Mouse (Mus musculus) forebrain, embryonic 14.5 days (tissue): ENCODE results near the gene Acot4. TPM values are rescaled to one million over a fixed set of nuclear protein-coding genes. Genes with fewer than 3 reads are reported as not detected.
A peak's percentile ranks its signal among the peaks of the same experiment; 100 is the strongest.
"Not testable (repeated sequence)": the region's sequence is repeated elsewhere in the genome, so short reads cannot be mapped to it uniquely, and the experiment has no call there.

Experiments used
- ATAC-seq: fragments of 200-750 bp; cut with Nextera tagmentation; 2 replicates; pipeline ENCODE4 v1.8.0; 2017; ENCODE audit warnings: mild to moderate bottlenecking, moderate library complexity
- DNase-seq: peaks from one replicate; pipeline ENCODE4 v3.0.0-alpha.2; 2015; ENCODE audit warnings: low spot score
- H3K27ac ChIP-seq: fragments of 300-500 bp; sonication (generic); 2 replicates; pipeline ENCODE4 v1.5.1; 2014; ENCODE audit warnings: low read depth, mild to moderate bottlenecking, control low read depth, low read length, moderate library complexity
- H3K27me3 ChIP-seq: fragments of 300-500 bp; sonication (generic); replicated peaks from 2 replicates; pipeline ENCODE4 v1.6.1; 2014; ENCODE audit warnings: low read length, control low read depth, mixed read lengths; ENCODE audit not compliant: control insufficient read depth, insufficient read depth
- H3K36me3 ChIP-seq: fragments of 300-500 bp; sonication (generic); 2 replicates; pipeline ENCODE4 v1.6.1; 2014; ENCODE audit warnings: low read length, control low read depth; ENCODE audit not compliant: control insufficient read depth, insufficient read depth
- H3K4me1 ChIP-seq: fragments of 300-500 bp; sonication (generic); 2 replicates; pipeline ENCODE4 v1.6.1; 2014; ENCODE audit warnings: antibody characterized with exemption, low read length, control low read depth; ENCODE audit not compliant: control insufficient read depth, insufficient read depth
- H3K4me2 ChIP-seq: fragments of 300-500 bp; sonication (generic); 2 replicates; pipeline ENCODE4 v1.6.1; 2014; ENCODE audit warnings: mild to moderate bottlenecking, control low read depth, low read length
- H3K4me3 ChIP-seq: fragments of 300-500 bp; sonication (generic); 2 replicates; pipeline ENCODE4 v1.5.1; 2014; ENCODE audit warnings: low read depth, low read length, control low read depth
- H3K9ac ChIP-seq: fragments of 300-500 bp; sonication (generic); 2 replicates; pipeline ENCODE4 v1.6.1; 2014; ENCODE audit warnings: mild to moderate bottlenecking, low read length, control low read depth, moderate library complexity
- H3K9me3 ChIP-seq: fragments of 300-500 bp; sonication (generic); replicated peaks from 2 replicates; pipeline ENCODE4 v1.6.1; 2016; ENCODE audit warnings: low read length, control low read depth, mixed read lengths; ENCODE audit not compliant: control insufficient read depth
- WGBS: fragments of 180-500 bp; shearing (Covaris S2); extraction: QIAGEN DNeasy Blood & Tissue Kit; methylation state at CpG from one replicate; pipeline ENCODE4 v1.1.7; 2014; 5-methylcytosine and 5-hydroxymethylcytosine counted together
- polyA plus RNA-seq: library from polyadenylated mRNA; unstranded; fragments of >200 nt; fragmentation: Nextera tagmentation; extraction: Ambion mirVana; gene quantifications from 2 replicates; pipeline ENCODE4 v1.2.1, GENCODE M21; 2014

Acot4 gene
- polyA plus RNA-seq, 1 experiment from 2014 or later: 0.22 TPM

DNA sequence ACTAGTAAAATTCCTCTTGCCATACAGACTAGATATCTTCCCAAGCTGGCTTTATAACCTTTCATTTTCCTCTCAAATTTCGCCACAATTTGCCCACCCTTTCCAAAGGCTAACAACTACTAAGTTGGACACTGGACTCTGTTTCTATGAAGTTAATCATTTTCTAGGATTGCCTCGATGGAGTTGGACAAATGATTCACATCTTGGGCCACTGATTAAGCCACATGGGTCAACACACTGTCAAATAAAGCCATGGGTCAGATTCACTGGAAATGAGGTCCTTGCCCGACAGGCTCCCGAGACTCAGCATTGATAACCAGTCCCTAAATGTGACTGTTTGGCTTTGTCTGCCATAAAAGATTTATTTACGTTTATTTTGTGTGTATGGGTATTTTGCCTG is 4.1 kb downstream of the Acot4 start:
- DNase-seq: no peak
- Histone ChIP-seq H3K4me1 (no peaks in the 10 kb centered on the region), H3K9ac (no peak overlapping the region), H3K4me2 (no peak overlapping the region), H3K27ac (no peak overlapping the region), H3K9me3 (no peaks in the 10 kb centered on the region; the same call in 1 of the 2 replicates), H3K36me3 (no peaks in the 10 kb centered on the region), H3K27me3 (no peaks in the 10 kb centered on the region; the same call in 1 of the 2 replicates), H3K4me3 (no peak overlapping the region)
- WGBS: 90% methylated on average over 5 of the region's 5 CpGs
- ATAC-seq: no peak

DNA sequence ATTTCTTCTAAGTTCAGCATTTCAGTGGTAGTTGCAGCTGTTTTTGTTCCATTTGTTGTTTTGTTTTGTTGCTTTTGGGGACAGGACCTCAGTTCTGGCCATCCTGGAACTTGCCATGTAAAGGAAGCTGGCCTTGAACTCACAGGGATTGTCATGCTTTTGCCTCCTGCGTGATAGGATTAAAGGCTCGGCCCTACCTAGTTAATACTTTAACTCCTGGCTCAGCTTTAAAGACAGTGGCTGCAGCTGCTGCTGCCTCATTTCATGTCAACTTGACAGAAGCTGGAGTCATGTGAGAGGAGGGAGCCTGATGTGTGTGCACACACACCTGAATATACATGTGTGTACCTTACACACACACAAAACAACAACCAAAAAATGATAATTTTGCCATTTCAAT is 5.9 kb downstream of the Acot4 start:
- no peak for DNase-seq
- Histone ChIP-seq H3K9ac (no peak overlapping the region), H3K9me3 (peaks cover 5% of the 10 kb centered on the region; the same call in 1 of the 2 replicates), H3K27me3 (no peaks in the 10 kb centered on the region), H3K4me2 (no peak overlapping the region), H3K4me3 (no peak overlapping the region), H3K27ac (no peak overlapping the region), H3K4me1 (no peaks in the 10 kb centered on the region), H3K36me3 (no peaks in the 10 kb centered on the region)
- no peak for ATAC-seq
- 78% methylated on average over 2 of the region's 2 CpGs for WGBS

DNA sequence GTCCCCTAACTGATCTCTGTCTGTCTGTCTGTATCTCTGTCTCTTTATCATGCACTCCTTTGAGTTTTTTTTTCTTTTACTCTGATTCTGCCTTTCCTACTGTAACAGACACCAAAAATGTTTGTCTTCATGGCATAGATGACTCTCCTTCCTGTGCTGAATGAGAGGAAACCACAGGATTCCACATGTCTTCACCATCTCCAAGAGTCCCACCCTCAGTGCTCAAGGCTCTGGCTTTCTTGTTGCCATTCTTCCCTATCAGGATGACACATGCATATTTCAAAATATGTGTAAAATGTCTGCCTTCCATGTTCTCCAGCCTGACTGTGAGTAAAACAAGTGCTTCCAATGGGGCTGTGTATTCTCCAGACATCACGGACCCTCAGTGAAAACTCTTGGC is 8.7 kb downstream of the Acot4 start:
- Histone ChIP-seq H3K27ac (no peak overlapping the region), H3K36me3 (no peaks in the 10 kb centered on the region), H3K4me2 (no peak overlapping the region), H3K4me1 (no peaks in the 10 kb centered on the region), H3K27me3 (no peaks in the 10 kb centered on the region), H3K4me3 (no peak overlapping the region), H3K9me3 (peaks cover 5% of the 10 kb centered on the region; the same call in 1 of the 2 replicates), H3K9ac (no peak overlapping the region)
- ATAC-seq (no peak), DNase-seq (no peak)
- WGBS: 97% methylated on average over 1 of the region's 1 CpGs

DNA sequence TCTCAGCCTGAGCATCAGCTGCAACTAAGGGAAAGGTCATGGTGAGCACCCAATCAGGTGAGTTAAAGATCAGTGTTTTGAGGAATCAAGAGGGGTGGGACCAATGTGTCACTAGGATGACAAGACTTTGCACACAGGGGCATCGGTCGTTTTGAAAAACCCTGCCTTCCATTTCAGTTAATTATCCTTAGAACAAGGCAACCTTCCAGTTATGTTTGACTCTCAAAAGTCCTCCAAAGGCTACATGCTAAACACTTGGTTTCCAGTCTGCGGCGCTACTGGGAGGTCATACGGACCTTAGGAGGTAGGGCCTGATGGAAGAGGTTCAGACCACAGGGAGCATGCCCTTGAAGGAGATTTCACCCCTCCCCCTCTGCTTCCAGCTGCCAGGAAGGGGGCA is 12.6 kb downstream of the Acot4 start:
- H3K4me1 ChIP-seq, H3K9ac ChIP-seq, H3K4me2 ChIP-seq, DNase-seq, H3K27me3 ChIP-seq, ATAC-seq, H3K27ac ChIP-seq, H3K36me3 ChIP-seq, H3K4me3 ChIP-seq, H3K9me3 ChIP-seq: not testable (repeated sequence)
- WGBS: 85% methylated on average over 5 of the region's 5 CpGs

DNA sequence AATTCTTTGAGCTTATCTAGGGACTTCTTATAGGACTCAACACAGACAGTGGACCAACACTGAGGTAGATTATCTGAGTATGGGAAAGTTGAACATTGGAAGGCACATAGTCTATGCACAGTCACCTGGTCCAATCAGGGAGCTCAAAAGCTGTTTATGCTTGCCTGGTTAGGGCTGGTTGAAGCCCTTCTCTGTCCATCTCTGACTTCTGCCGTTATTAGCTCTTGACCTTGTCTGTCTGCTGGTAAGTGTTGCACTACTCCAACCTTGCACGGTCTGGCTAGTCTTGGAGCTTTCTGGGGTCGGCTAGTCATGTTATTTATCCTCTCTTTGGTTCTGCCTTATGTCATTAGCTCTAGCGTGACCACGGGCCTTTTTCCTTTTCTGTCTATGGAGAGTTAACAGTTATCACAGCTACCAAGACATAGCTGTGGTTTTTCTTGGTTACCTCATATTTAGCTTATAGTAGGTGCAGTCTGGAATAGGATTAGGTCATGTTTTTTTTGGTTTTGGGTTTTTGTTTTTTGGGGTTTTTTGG is 13.8 kb downstream of the Acot4 start, which contains the start of gene Acot3:
TSS of gene Acot3 (plus strand) at position 208 of the 538 bp plus-strand sequence.
- peaks cover 5% of the 10 kb centered on the region; the same call in 1 of the 2 replicates for H3K9me3 ChIP-seq
- H3K36me3 ChIP-seq: no peaks in the 10 kb centered on the region
- no peak within 1 kb of the TSS for H3K9ac ChIP-seq
- peak within 1 kb of the TSS; percentile 68 for H3K4me2 ChIP-seq
- WGBS: 91% methylated on average over 5 of the region's 5 CpGs
- no peak for ATAC-seq
- H3K4me3 ChIP-seq: peak within 1 kb of the TSS; percentile 39; the same call in 1 of the 2 replicates
- peaks cover 9% of the 10 kb centered on the region for H3K27me3 ChIP-seq
- H3K27ac ChIP-seq: no peak within 1 kb of the TSS
- H3K4me1 ChIP-seq: peaks cover 2% of the 10 kb centered on the region; the same call in 1 of the 2 replicates
- DNase-seq: no peak

DNA sequence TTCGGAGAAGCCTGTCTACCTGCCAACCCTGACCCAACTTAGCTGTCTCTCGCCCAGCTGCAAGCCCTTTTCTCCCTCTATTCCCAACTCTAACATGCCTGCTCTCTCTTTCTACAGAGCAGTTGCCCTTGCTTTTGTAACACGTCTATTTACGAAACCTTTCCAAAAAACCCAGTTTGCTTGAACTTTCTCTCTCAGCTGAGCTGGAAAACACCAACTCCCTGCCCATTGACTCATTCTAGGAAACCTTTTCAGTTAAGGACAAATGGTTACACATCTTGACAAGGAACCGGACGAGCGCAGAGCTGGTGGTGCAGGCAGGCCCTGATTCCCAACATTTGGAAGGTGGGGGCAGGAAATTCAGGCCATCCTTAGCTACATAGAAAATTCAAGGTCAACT is 14.4 kb downstream of the Acot4 start:
- DNase-seq: no peak
- ATAC-seq: no peak
- no peak overlapping the region for H3K4me3 ChIP-seq
- peaks cover 9% of the 10 kb centered on the region for H3K27me3 ChIP-seq
- H3K4me1 ChIP-seq: peaks cover 2% of the 10 kb centered on the region; the same call in 1 of the 2 replicates
- H3K4me2 ChIP-seq: no peak overlapping the region; the same call in 1 of the 2 replicates
- H3K36me3 ChIP-seq: no peaks in the 10 kb centered on the region
- no peak overlapping the region for H3K9ac ChIP-seq
- no peak overlapping the region for H3K27ac ChIP-seq
- WGBS: 88% methylated on average over 7 of the region's 7 CpGs
- peaks cover 5% of the 10 kb centered on the region; the same call in 1 of the 2 replicates for H3K9me3 ChIP-seq

DNA sequence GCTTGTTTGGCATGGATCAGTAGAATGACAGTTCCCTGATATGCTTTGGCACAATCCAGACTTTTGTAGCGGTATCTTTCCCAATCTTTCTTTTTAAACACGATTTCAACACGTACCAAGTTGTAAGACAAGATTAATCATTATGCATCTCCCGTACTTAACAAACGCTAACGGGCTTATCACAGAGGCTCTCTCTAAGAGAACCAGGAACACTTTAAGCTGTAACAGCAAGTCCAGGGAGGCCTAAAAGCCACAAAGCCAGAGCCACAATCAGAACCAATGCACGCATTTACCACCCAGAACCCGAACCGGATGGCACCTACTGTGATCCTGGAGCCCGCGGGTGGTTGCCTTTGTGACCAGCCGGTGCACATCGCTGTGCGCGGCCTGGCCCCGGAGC is 15.0 kb downstream of the Acot4 start:
- DNase-seq (peak; percentile 27), ATAC-seq (no peak; the same call in 1 of the 2 replicates)
- Histone ChIP-seq H3K27ac (no peak overlapping the region), H3K4me1 (peaks cover 2% of the 10 kb centered on the region; the same call in 1 of the 2 replicates), H3K36me3 (no peaks in the 10 kb centered on the region), H3K4me3 (peak overlapping the region; percentile 39), H3K9ac (peak overlapping the region; percentile 50), H3K27me3 (peaks cover 9% of the 10 kb centered on the region), H3K9me3 (peaks cover 4% of the 10 kb centered on the region; the same call in 1 of the 2 replicates), H3K4me2 (peak overlapping the region; percentile 68)
- 8% methylated on average over 16 of the region's 16 CpGs for WGBS

DNA sequence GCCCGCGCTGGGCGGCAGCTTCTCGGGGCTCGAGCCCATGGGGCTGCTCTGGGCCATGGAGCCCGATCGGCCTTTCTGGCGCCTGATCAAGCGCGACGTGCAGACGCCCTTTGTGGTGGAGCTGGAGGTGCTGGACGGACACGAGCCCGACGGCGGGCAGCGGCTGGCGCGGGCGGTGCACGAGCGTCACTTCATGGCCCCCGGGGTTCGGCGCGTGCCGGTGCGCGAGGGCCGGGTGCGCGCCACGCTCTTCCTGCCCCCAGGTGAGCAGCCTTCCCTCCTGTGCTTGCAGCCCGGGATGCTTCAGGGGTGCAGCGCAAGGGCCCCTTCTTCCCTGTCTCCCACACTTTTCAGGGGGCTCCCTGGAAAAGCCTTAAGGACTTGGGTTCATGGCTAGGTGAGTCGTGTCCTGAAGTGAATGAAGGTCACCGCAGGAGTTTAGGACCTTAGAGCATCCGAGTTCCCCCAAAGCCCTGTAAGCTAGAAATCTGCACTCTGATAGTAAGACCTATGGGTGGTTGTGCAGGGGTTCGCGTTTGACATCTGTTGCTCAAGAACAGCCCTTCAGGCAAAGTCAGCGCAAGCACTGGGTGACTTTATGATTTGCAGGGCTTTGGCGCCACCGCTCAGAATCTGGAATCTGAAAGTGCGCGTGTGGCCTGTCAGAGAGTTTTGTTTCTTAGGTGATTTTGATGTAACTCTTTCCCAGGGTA is 15.7 kb downstream of the Acot4 start:
- Histone ChIP-seq H3K36me3 (no peaks in the 10 kb centered on the region), H3K27me3 (peaks cover 9% of the 10 kb centered on the region), H3K4me2 (peak overlapping the region; percentile 68), H3K9ac (peak overlapping the region; percentile 50; the same call in 1 of the 2 replicates), H3K27ac (no peak overlapping the region), H3K9me3 (no peaks in the 10 kb centered on the region), H3K4me1 (peaks cover 2% of the 10 kb centered on the region; the same call in 1 of the 2 replicates), H3K4me3 (peak overlapping the region; percentile 39)
- ATAC-seq: peak; percentile 34; the same call in 1 of the 2 replicates
- WGBS: 5% methylated on average over 36 of the region's 46 CpGs
- DNase-seq: peak; percentile 33

DNA sequence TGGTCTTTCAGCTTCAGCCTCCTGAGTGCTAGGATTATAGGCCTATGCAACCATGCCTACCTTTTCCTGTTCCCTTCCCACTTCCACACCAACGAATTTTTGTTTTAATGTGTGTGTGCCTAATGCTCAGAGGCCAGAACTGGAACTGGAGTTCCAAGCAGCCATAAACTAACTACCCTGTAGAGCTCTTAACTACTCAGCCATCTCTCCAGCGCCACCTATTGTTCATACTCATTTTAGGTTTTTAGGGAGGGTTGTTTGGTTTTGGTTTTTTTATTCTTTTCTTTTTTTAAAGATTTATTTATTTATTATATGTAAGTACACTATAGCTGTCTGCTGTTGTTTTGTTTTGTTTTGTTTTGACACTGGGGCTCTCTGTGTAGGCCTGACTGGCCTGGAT is 22.8 kb downstream of the Acot4 start:
- H3K27ac ChIP-seq: no peak overlapping the region
- no peaks in the 10 kb centered on the region for H3K4me1 ChIP-seq
- no peaks in the 10 kb centered on the region for H3K36me3 ChIP-seq
- 0 out of 2 replicates have a peak, but pooled peaks cover 3% of the 10 kb centered on the region for H3K9me3 ChIP-seq
- ATAC-seq (no peak), DNase-seq (peak; percentile 25)
- no peak overlapping the region for H3K4me3 ChIP-seq
- no peak overlapping the region for H3K9ac ChIP-seq
- no peaks in the 10 kb centered on the region for H3K27me3 ChIP-seq
- 35% methylated on average over 2 of the region's 2 CpGs for WGBS
- no peak overlapping the region for H3K4me2 ChIP-seq
